Mouse (Mus musculus): Measurements from ENCODE around the gene Ipo4.

Ipo4 gene

DNA sequence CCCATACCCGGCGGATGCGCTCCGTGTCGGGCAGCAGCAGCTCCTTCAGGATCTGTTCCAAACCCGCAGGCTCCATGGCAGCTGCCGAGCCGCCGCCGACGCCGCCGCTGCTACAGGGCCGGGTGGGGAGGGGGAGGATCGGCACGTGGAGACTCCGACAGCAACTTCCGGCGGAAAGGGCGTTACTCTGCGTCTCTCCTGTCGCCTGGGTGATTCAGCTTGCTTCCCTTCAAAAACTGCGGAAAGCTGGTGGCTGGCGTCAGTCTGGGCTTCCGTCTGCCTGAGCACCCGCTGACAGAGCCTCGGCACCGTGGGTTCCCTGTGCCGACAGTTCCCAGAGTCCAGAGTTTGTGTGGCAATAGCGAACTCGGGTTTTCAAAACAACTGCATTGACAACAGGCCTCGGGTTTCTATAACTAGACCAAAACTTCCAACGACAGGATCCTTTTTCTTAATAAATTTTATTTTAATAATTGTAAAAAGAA, at the start of gene Ipo4:
TSS of gene Ipo4 (minus strand) at position 435 of the 485 bp plus-strand sequence.
- DNase-seq (ENCODE audit: low spot score) = peak; percentile 82

DNA sequence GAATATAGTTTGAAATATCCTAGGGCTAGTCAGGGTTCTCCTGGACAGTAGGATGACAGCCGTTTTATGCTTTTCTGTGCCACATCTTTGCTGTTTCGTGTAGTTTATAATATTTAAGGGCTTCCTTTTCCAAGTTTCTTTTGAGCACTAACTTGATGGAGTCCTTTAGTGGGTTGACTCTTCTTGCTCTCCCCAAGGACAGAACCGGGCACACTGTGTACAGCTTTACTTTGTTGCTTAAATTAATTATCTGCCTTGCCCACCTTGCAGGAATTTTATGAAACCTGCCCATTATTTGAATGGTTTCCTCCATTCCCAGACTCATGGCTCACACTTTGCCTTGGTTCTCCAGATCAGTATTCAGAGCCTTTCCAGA, 46.3 kb upstream of the Ipo4 start:
- no peak for DNase-seq (ENCODE audit: low spot score)

DNA sequence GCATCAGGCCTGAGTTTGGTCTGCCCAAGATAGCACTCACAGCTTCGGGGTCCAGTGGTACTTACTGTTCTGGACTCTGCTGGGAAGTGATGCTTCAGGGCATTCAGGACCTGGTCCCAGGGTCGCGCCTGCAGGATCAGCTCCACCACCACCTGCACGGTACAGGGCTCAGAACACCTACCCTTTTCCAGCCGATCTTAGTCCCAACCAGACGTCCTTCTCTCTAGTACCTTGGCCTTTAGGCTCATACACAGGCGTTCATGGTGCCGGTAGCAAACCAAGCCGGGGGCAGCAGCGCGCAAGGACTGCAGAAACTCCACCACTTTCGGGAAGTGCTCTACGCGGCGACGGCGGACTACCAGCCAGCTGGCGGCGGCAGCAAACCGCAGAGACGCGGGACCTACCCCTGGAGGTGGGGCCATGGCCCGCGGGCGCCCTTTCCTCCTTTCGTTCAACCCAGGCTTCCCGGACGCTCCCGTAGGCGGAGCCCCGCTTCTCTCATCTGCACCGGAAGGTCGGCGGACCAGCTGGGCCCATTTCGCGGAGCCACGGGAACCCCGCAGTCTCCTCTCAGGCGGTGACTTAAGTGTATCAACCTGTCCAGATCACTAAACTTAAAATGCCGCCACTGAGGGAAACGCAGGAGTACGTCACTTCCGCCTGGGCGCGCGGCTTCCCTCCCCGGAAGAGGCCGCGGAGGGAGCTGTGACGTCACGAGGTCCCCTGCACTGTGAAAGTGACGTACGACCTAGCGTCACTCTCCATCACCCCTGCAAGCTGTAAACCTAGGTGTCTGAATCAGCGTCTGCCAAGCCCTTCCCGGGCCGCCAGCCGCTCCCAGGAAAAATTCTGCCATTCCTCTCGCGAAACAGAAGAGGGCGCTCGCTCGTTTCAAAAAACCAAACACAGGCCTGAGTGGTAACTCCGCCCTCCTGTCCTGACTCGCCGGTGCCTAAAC, 45.7 kb upstream of the Ipo4 start, which contains the start of gene Tinf2:
TSS of gene Tinf2 (minus strand) at position 661 of the 958 bp plus-strand sequence.
- peak; percentile 90 for DNase-seq (ENCODE audit: low spot score)

DNA sequence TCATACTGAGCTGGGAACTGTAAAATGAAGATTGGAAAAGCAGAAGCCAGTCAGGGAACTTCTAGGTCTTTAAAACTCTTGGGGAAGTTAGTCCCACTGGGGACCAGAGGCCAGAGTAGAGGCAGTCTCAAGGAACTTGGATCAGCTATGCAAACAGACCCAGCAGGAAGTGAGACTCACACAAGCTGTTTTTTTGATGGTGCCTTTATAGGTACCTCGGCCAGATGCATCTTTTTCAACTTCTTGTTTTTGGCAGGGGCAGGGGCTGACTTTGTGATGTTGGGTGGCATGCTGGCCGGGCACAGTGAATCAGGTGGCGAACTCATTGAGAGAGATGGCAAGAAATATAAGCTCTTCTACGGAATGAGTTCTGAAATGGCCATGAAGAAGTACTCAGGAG, 41.9 kb upstream of the Ipo4 start:
- no peak for DNase-seq (ENCODE audit: low spot score)

DNA sequence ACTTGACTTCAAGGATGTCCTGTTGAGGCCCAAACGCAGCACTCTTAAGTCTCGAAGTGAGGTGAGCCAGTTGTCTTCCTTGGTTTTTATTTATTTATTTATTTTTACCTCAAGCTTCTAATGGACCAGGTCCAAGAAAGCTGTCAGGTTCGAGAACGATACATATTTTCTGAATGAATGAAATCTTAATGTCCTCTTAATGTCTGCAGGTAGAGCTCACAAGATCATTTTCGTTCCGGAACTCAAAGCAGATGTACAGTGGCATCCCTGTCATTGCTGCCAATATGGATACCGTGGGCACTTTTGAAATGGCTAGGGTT, 36.9 kb upstream of the Ipo4 start:
- no peak for DNase-seq (ENCODE audit: low spot score)

DNA sequence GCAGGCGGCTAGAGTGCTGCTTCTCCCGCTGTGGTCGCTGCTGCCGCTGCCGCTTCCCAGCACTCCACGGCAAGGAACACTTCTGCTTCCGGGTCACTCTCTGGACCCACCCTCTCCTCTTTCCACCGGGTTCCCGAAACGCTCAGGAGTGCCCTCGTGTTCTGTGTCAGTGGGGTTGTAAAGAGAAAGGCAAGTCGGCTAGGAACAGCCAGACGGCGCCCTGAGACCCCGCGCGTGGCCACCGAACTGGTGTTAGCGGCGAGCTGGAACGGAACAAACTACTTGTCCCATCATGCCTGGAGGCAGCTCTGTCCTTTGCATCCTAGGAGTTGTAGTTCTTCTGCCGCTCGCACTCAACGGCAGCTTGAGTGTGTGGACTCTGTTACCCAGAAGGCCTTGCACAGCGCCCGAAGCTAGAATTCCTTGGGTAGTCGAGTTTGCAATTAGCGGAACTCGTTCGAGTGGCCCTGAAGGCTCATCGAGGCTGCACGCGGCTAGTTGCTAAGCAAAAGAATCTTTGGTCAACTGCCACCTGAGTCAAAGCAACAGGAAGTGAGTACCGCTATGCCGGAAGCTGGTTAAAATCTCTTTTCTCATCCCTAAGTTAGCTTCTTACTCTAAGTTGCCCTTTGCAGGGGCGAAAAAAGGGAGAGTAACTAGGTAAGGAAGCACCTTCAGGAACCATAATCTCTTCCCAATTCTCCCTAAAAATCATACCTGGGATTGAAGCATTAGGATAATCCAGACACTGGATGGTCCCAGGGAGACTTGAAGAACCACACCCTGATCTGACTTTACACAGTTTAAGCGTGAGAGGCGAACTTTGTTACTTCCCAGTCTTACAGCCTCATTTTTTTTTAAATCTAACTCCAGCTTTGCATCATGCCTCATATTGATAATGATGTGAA, 36.3 kb upstream of the Ipo4 start, which contains the start of the genes Gmpr2 and Nedd8:
TSS of gene Gmpr2 (plus strand) at position 109 of the 908 bp plus-strand sequence.
TSS of gene Nedd8 (minus strand) at position 292 of the 908 bp plus-strand sequence.
- peak; percentile 85 for DNase-seq (ENCODE audit: low spot score)

DNA sequence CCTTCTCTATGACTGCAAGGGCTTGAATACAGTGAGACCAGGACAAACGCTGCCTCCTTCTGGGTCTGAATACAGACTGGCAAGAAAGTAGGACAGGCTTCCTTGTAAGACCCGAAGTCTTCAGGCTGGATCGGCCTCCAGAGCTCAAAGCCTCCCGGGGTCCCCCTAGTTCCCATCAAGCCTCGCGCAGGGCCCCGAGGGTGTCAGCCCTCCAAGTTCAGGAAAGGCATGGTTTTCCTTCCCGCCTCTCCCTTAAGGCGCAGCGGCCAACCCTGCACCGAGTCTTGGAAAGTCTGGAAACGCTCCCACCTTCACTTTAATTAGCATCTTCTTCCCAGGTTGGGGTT, 35.7 kb upstream of the Ipo4 start:
- DNase-seq (ENCODE audit: low spot score) = no peak

DNA sequence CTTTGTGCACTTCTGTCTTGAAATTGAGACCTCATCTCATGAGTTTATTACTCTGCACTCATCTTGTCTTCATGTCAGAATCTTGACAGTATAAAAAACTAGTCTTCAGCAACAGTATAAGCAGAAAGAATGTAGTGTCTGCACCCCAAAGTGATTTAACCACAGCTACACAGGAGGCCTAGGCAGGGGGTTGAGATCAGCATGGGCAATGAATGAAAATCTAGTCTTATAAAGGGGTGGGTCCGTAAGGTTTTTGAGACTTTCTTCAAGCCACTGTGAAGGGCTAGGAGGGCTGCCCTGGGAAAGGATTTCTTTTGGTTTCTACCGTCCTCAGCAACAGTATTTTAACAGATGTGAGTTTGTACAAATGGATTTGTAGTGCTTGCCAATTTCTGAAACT, 24.9 kb upstream of the Ipo4 start:
- no peak for DNase-seq (ENCODE audit: low spot score)

DNA sequence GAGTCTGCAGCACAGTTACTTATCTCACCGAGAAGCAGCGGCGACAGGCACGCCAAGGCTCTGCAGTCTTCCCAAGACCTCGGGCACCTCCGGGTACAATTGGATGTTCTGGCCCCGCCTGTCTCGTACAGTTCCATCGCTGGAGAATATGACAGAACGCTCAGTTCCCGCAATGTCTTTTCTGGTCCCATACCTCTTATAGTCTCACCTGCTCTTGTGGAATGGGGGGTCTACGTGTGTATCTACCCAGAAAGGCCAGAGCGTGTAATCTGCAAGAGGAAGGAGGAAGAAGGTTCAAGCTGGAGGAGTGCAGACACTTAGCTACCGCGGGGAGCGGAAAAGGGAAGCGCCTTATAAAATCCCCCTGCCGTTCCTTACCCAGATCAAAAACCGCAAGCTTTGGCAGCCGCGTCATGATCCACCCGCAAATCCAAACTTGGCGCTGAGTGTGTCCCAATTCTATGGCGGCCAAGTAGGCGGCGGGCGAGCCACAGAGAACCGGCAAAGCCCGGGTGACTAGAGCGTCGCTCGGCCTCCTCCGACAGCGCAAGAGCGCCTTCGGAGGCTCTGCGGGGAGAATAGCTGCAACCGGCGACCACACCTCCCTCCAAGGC, 24.3 kb upstream of the Ipo4 start, which contains the start of gene Mdp1:
TSS of gene Mdp1 (minus strand) at position 549 of the 614 bp plus-strand sequence.
- DNase-seq (ENCODE audit: low spot score) = peak; percentile 80

DNA sequence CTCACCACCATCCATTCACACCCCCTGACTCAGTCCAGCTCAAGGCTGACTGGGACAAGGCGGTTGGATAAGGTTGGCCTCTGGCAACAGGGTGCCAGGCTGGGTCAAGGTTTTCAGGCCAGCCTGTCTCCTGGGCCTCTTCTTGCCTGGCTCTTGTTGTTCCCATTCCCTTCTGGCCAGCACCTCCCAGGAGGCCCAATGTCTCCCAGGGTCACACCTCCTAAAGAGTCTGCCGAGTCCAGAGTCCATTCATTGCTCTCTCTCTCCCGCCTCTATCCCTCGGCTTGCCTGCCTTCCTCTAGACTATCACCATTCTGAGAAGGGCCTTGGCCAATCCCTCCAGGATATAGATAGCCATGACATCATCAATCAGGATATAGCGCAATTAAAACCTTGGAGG, 22.3 kb upstream of the Ipo4 start:
- no peak for DNase-seq (ENCODE audit: low spot score)

DNA sequence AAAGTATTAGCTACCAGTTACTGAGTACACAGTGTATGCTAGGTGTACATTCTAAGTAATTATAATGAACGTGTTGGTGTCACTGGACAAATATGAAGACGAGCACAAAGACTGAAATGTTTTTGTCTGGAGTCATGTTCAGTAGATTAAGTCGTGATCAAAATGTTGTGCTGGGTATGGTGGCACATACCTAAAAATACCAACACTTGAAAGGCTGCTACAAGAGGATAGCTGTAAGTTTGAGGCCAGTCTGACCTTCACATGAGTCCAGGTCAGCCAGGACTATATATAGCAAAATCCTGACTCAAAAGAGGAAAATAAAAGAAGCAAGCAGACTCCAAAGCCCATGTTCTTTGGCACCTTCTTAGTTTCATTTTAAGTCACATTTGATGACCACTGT, 21.2 kb upstream of the Ipo4 start:
- DNase-seq (ENCODE audit: low spot score) = no peak

DNA sequence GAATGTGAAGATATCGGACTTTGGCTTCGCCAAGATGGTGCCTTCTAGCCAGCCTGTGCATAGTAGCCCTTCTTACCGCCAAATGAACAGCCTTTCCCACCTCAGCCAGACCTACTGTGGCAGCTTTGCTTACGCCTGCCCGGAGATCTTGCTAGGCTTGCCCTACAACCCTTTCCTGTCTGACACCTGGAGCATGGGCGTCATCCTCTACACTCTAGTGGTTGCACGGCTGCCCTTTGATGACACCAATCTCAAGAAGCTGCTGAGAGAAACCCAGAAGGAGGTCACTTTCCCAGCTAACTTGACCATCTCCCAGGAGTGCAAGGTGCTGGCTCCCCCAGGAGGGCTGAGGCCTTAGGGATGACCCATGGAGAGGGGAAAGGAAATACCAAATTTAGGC, 15.8 kb upstream of the Ipo4 start:
- DNase-seq (ENCODE audit: low spot score) = no peak

DNA sequence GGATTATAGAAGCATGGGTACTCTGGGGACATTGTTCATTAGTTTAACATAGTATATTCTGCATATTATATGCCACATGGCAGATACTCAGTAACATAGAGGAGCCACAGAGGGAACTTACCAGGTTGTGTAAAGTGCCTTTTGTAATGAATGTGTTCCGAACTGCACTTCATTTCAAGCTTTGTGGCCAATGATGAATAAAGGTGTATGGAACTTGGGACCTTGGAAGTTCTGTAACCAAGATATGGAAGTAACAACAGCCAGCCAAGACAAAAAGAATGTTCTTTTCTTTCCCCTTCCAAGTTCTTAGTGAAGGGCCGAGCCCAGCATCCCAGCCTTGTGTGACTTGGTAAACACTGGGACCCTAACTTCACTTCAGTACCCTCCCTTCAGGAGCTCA, 14.1 kb upstream of the Ipo4 start, which contains the start of gene Tssk4:
TSS of gene Tssk4 (plus strand) at position 301 of the 400 bp plus-strand sequence.
- DNase-seq (ENCODE audit: low spot score) = no peak

DNA sequence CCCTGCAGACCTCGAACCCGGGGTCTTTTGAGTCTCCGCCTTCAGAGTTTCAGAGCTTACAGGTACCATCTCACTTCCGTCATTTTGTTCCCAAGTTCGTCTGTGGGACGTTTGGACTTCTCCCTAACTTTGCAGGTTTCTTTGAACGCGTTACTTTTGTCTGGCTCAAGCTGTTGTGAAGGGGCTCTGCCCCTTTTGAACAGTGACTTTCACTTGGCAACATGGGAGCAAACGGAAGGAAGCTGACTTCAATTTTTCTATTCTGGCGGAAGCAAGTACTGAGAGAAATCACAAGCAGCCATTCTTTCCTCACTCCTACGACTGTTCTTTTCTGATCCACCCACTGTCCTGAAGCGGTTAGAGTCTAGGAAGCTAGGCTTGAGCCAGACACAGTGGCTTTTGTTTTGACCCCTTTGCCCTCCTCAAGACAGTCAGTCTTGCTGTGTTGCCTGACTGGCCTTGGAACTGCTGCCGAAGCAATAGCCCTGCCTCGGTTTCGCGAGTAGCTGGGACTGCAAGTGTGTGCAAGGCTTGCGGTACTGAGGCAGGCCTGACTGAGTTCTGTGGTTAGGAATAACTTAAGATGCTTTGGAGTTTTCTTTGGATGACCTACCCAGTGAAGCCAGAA, 8.6 kb upstream of the Ipo4 start:
- DNase-seq (ENCODE audit: low spot score) = no peak

DNA sequence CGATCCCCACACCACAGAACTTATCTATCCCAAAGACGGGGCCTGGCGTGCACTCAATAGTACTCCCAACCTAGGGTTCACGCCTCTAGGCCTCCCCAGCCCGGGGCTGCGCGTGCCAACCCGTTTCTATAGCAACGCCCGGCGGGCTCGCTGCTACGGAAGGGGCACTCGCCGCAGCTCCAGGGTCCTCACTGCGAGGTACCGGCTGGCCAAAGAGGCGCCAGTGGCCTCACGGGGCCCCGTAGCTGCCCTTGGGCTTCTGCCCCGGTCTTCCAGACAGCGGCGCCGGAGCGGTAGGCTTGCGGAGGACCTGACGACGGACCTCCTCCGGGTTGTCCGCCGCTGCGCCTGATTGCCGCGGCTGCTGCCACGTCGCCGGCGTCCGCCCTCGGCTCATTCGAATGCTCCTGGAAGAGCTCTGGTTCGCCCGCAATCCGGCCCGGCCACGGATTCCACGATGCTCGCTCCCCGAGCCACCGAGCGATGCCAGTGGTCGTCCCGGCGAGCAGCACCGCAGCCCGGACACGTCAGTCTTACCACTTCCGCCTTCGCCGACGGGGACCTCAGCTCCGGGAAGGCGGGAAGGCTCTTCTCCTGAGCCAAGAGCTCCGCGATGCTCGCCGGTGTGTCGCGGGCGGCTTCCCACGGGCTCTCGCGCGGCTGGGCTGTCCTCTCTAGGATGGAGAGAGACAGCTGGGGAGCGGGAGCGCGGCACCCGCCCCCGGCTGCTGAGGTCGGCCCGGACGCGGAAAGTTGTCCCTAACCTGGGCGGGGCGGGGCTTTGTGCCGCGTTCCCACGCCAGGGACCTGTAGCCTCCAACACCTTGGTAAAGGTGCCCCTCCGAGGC, 7.5 kb upstream of the Ipo4 start, which contains the start of gene Tm9sf1:
TSS of gene Tm9sf1 (minus strand) at position 747 of the 848 bp plus-strand sequence.
- peak; percentile 89 for DNase-seq (ENCODE audit: low spot score)

DNA sequence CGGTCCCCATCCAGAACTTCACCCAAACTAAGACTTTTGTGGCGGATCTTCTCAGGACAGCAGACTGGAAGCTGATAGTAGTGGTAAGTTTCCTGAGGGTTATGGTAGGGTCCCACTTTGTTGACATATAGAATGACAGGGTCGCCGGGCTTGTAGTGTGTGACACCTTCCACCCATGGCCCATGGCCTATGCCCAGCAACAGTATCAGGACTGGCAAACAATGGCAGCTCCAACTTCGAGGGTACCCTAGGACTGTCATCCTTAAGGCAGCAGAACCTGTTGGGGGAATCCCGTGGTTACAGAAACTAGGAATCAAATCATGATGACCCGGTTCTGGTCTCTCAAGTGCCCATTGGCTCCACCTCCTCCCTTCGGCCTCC, 6.9 kb upstream of the Ipo4 start:
- DNase-seq (ENCODE audit: low spot score) = no peak

DNA sequence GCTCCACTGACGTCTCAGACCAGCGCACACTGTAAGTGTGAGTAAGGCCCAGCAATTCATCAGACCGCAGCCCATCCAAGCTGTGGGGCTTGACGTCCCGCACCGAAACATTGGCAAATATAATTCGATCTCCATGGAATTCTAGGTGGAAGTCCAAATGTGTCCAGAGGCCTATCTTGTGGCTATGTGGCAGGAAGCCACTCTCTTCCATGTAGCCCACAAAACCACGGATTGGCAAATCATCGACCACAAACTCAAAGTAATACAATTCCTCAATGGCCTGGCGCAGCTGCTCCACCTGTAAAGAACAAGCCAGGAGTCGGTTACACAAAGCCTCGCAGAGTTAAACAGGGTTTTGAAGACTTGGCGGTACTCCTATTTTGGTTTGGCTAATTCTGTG, 5.5 kb upstream of the Ipo4 start:
- DNase-seq (ENCODE audit: low spot score) = no peak

DNA sequence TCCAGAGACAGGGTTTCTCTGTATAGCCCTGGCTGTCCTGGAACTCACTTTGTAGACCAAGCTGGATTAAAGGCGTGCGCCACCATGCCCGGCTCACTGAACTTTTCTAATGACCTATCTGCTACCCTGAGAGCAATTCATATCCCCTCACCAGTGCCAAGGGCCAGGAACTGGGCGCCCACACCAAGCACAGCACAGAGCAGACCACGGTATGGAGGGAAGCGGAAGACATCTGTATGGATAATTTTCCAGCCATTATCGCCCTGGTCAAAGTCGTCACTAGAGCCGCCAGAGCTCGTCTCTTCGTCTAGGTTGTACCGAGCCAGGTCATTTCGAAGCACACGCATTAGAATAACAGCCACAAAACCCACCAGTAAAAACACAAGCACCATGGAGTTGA, 5.1 kb upstream of the Ipo4 start:
- no peak for DNase-seq (ENCODE audit: low spot score)

DNA sequence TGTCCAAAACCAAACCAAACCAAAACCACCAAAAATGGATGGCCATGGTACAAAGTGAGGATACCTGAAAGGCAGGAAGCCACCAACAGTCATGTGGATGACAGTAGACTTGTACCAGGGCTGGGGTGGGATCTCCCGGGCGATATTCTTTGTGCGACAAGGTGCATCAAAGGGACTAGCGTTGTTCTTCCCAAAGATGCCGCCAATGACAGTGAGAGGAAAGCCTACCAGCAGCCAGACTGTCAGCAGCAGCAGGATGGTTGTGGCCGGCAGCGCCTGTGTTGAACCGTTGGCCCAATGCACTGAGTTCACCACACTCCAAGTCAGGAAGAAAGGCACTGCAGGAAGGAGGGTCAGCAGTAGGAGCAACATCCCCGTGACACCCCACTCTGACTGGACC, 2.0 kb upstream of the Ipo4 start, which contains the start of gene Gm49378:
TSS of gene Gm49378 (minus strand) at position 101 of the 400 bp plus-strand sequence.
- no peak for DNase-seq (ENCODE audit: low spot score)

DNA sequence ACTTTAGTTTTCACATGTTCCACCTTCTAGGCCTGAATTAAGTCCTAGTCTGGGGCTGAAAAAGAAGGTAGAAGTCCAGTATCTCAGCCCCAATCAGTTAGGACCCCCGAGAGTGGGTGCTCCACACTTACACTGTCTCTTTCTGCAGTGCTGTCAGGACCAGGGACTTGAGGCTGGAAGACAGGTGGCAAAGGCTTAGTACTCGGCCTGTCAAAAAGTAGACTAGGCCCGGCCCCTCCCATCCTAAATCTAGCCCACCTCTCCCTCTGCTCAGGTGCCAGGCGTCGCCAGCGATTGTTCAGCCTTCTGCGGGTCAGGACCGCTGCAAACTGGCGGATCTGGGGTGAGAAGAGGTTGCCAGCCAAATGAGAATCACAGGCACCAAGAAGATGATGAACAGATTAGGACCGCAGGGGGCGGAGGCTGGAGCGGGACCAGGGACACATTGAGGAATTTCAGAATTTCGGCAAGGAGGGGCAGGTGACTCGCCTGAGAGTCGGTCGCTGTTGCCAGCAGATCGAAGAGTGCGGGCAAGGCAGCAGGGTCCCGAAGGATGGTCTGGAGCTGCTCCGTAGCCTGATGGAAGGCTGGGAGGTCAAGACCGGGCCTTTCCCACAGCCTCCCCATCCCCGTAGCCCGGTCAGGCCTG, 759 bp downstream of the Ipo4 start:
- peak; percentile 37 for DNase-seq (ENCODE audit: low spot score)

All from ovary, postnatal 36 days (tissue).